Mouse (Mus musculus): ENCODE data around the gene Iqsec1.

- no peak for TF ChIP-seq POLR2A (IDR thresholded peaks at IDR 0.05; ENCODE audit: low read depth, low read length)
- no peak for TF ChIP-seq CTCF (IDR thresholded peaks at IDR 0.05; ENCODE audit: extremely low read depth, insufficient read length, insufficient replicate concordance, low read depth, low read length)
These were observed 236.9 kb downstream of the Iqsec1 start for GRCm38 (mm10) chr6:90751624-90752023.
